Comparison of ENCODE assay signal across 8 mouse cellular contexts in the genomic region with DNA sequence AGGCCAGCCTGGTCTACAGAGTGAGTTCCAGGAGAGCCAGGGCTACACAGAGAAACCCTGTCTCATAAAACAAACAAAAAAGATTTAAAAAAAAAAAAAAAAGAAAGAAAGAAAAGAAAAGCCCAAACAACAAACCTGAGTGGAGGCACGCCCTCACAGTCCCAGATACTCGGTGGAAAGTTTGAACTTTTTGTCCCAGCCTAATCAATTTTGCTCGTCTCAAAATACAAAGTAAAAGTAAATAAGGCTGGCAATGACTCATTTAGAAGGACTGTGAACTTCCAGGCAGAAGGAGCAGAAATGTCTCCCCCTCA. TPM values are rescaled to one million over a fixed set of nuclear protein-coding genes. Genes with fewer than 3 reads are reported as not detected.
DNase-seq lines count a peak whose midpoint lies in the region; ATAC-seq and TF ChIP-seq lines count a peak whose summit lies in the region.

No protein-coding gene starts in this region.

- intact Hi-C loops in heart, adult 2 months (cut with DNase I), result loop anchor here (5.0 kb wide), 1 partner anchor 109 kb away; no protein-coding TSS in a partner anchor
- intact Hi-C loops in heart, postnatal 36 days (cut with DNase I), result loop anchor here (1.0 to 5.0 kb wide), 2 partner anchors 11 to 209 kb away; a partner anchor contains a TSS

- no peak for DNase-seq in heart, adult 2 months
- DNase-seq in heart, postnatal 36 days, result no peak
- no peak for DNase-seq in adrenal gland, adult (ENCODE audit: inconsistent age in 2 of 2, low spot score in 1 of 2)
- no peak for DNase-seq in T-cell, adult 2 months (ENCODE audit: low spot score)
- no peak for DNase-seq in urinary bladder, postnatal 36 days (ENCODE audit: low spot score in 2 of 2)

- H3ac ChIP-seq in C2C12 (ENCODE audit: control insufficient read depth, insufficient read length, low read depth), result no peak overlapping the region

- H3K9ac ChIP-seq in heart, adult 2 months (ENCODE audit: low read depth, low read length), result no peak overlapping the region
- no peak overlapping the region for H3K9ac ChIP-seq in forebrain, embryonic 13.5 days
- H3K9ac ChIP-seq in liver, embryonic 12.5 days, result peak overlapping the region; percentile 81

- 0 out of 2 replicates have a peak, but pooled peaks cover 3% of the 10 kb centered on the region for H3K4me1 ChIP-seq in heart, adult 2 months (ENCODE audit: control insufficient read depth, insufficient read depth, low read length)
- peaks cover 5% of the 10 kb centered on the region for H3K4me1 ChIP-seq in forebrain, embryonic 13.5 days
- peaks cover 38% of the 10 kb centered on the region for H3K4me1 ChIP-seq in liver, embryonic 12.5 days

- H3K27me3 ChIP-seq in heart, adult 2 months (ENCODE audit: control insufficient read depth, insufficient read depth, low read length), result no peaks in the 10 kb centered on the region
- H3K27me3 ChIP-seq in C2C12 (ENCODE audit: control insufficient read depth, insufficient read depth, insufficient read length), result no peaks in the 10 kb centered on the region
- no peaks in the 10 kb centered on the region for H3K27me3 ChIP-seq in forebrain, embryonic 13.5 days
- no peaks in the 10 kb centered on the region for H3K27me3 ChIP-seq in liver, embryonic 12.5 days (replicated peaks)

- TF ChIP-seq POLR2A in heart, adult 2 months (IDR thresholded peaks at IDR 0.05; ENCODE audit: insufficient read depth, low read depth, low read length), result no peak

- no peaks in the 10 kb centered on the region for H3K36me3 ChIP-seq in heart, adult 2 months (ENCODE audit: control insufficient read depth, insufficient read depth, low read length)
- H3K36me3 ChIP-seq in C2C12 (ENCODE audit: control insufficient read depth, insufficient read depth), result peaks cover 5% of the 10 kb centered on the region
- peaks cover 66% of the 10 kb centered on the region for H3K36me3 ChIP-seq in forebrain, embryonic 13.5 days (ENCODE audit: poor library complexity, severe bottlenecking)
- peaks cover 13% of the 10 kb centered on the region for H3K36me3 ChIP-seq in liver, embryonic 12.5 days

- peak overlapping the region; percentile 74 for H3K4me3 ChIP-seq in heart, adult 2 months
- H3K4me3 ChIP-seq in C2C12 (ENCODE audit: insufficient read depth, poor library complexity, severe bottlenecking), result peak overlapping the region; percentile 45
- H3K4me3 ChIP-seq in forebrain, embryonic 13.5 days, result peak overlapping the region; percentile 57
- H3K4me3 ChIP-seq in liver, embryonic 12.5 days, result peak overlapping the region; percentile 75

- H3K79me3 ChIP-seq in C2C12 (ENCODE audit: low read depth), result no peaks in the 10 kb centered on the region

- no peak for TF ChIP-seq CTCF in heart, adult 2 months (IDR thresholded peaks at IDR 0.05)
- no peak for TF ChIP-seq CTCF in C2C12 (IDR thresholded peaks at IDR 0.05; ENCODE audit: control insufficient read depth, insufficient read depth, insufficient read length)

- peak overlapping the region; percentile 97 for H3K4me2 ChIP-seq in forebrain, embryonic 13.5 days
- H3K4me2 ChIP-seq in liver, embryonic 12.5 days, result peak overlapping the region; percentile 97

- H3K27ac ChIP-seq in heart, adult 2 months, result peak overlapping the region; percentile 97
- no peak overlapping the region for H3K27ac ChIP-seq in forebrain, embryonic 13.5 days
- H3K27ac ChIP-seq in liver, embryonic 12.5 days, result peak overlapping the region; percentile 90

- WGBS in heart, adult 2 months, result 26% methylated on average over 3 of the region's 3 CpGs
- WGBS in forebrain, embryonic 13.5 days, result 52% methylated on average over 3 of the region's 3 CpGs
- WGBS in liver, embryonic 12.5 days (ENCODE audit: insufficient replicate concordance), result 18% methylated on average over 3 of the region's 3 CpGs

- no peak for TF ChIP-seq EP300 in heart, adult 2 months (IDR thresholded peaks at IDR 0.05; ENCODE audit: insufficient read depth, low read depth, low read length)

- no peaks in the 10 kb centered on the region for H3K79me2 ChIP-seq in heart, adult 2 months (replicated peaks; ENCODE audit: control insufficient read depth, insufficient read depth, low read length)
- no peaks in the 10 kb centered on the region for H3K79me2 ChIP-seq in C2C12 (ENCODE audit: control insufficient read depth, insufficient read depth)

- no peak for ATAC-seq in forebrain, embryonic 13.5 days
- ATAC-seq in liver, embryonic 12.5 days, result no peak

- H3K9me3 ChIP-seq in forebrain, embryonic 13.5 days (replicated peaks), result no peaks in the 10 kb centered on the region
- no peaks in the 10 kb centered on the region for H3K9me3 ChIP-seq in liver, embryonic 12.5 days (replicated peaks)

TF ChIP-seq in C2C12, 6 proteins besides CTCF, POLR2A, EP300 and RAD21:
- TF ChIP-seq MYOG (IDR thresholded peaks at IDR 0.05; ENCODE audit: control insufficient read depth, extremely low read depth, insufficient read length), result no peak

RNA-seq across cellular contexts. Expression of a gene that starts 1.0 kb away (rescaled TPM):
- total RNA-seq in heart, adult 2 months (2021), result 10 to 100 TPM; 36.0 to 39.3 TPM
- polyA plus RNA-seq in heart, adult 2 months (2012; rRNA removed), result 68.4 and 68.6 TPM in 2 replicates
- total RNA-seq in heart, postnatal 36 days (2021), result 10 to 100 TPM; 38.9 to 40.3 TPM
- 54.4 TPM for polyA plus RNA-seq in C2C12 (2012; fragmentation: generic; extraction: Trizol)
- polyA plus RNA-seq in forebrain, embryonic 13.5 days (2015; fragmentation: Nextera tagmentation; extraction: Ambion mirVana), result 14.2 and 16.7 TPM in 2 replicates
- polyA plus RNA-seq in liver, embryonic 12.5 days (2016; fragmentation: Nextera tagmentation; extraction: Ambion mirVana), result 20.5 and 28.7 TPM in 2 replicates

RNA-seq across cellular contexts. Expression of a gene that starts 9.4 kb away (rescaled TPM):
- total RNA-seq in heart, adult 2 months (2021), result 10 to 100 TPM; 19.7 to 26.7 TPM
- polyA plus RNA-seq in heart, adult 2 months (2012; rRNA removed), result 18.7 and 35.0 TPM in 2 replicates
- 10 to 100 TPM; 18.2 to 18.8 TPM for total RNA-seq in heart, postnatal 36 days (2021)
- polyA plus RNA-seq in C2C12 (2012; fragmentation: generic; extraction: Trizol), result 2.1 TPM
- 62.4 and 71.9 TPM in 2 replicates for polyA plus RNA-seq in forebrain, embryonic 13.5 days (2015; fragmentation: Nextera tagmentation; extraction: Ambion mirVana)
- polyA plus RNA-seq in liver, embryonic 12.5 days (2016; fragmentation: Nextera tagmentation; extraction: Ambion mirVana), result 1.6 and 1.7 TPM in 2 replicates

RNA-seq across cellular contexts. Expression of a gene that starts 9.5 kb away (rescaled TPM):
- under 1 TPM in 1 of 2 experiments, not detected in 1; 0.31 TPM for total RNA-seq in heart, adult 2 months (2021)
- polyA plus RNA-seq in heart, adult 2 months (2012; rRNA removed), result 0.47 and 0.59 TPM in 2 replicates
- under 1 TPM in 1 of 2 experiments, not detected in 1; 0.19 TPM for total RNA-seq in heart, postnatal 36 days (2021)
- polyA plus RNA-seq in C2C12 (2012; fragmentation: generic; extraction: Trizol), result 14.2 TPM
- 1.0 TPM in 2 replicates for polyA plus RNA-seq in forebrain, embryonic 13.5 days (2015; fragmentation: Nextera tagmentation; extraction: Ambion mirVana)
- polyA plus RNA-seq in liver, embryonic 12.5 days (2016; fragmentation: Nextera tagmentation; extraction: Ambion mirVana), result 0.43 and 0.50 TPM in 2 replicates

RNA-seq across cellular contexts. Expression of a gene that starts 20.4 kb away (rescaled TPM):
- under 1 TPM in 1 of 2 experiments, not detected in 1; 0.41 TPM for total RNA-seq in heart, adult 2 months (2021)
- 0.29 and 0.32 TPM in 2 replicates for polyA plus RNA-seq in heart, adult 2 months (2012; rRNA removed)
- under 1 TPM; 0.05 to 0.11 TPM for total RNA-seq in heart, postnatal 36 days (2021)
- polyA plus RNA-seq in C2C12 (2012; fragmentation: generic; extraction: Trizol), result 0.01 TPM
- polyA plus RNA-seq in forebrain, embryonic 13.5 days (2015; fragmentation: Nextera tagmentation; extraction: Ambion mirVana), result 11.7 and 12.5 TPM in 2 replicates
- 0.08 TPM in 2 replicates for polyA plus RNA-seq in liver, embryonic 12.5 days (2016; fragmentation: Nextera tagmentation; extraction: Ambion mirVana)

RNA-seq across cellular contexts. Expression of a gene that starts 20.7 kb away (rescaled TPM):
- total RNA-seq in heart, adult 2 months (2021), result 10 to 100 TPM; 11.0 to 13.8 TPM
- polyA plus RNA-seq in heart, adult 2 months (2012; rRNA removed), result 21.9 and 23.6 TPM in 2 replicates
- 10 to 100 TPM; 10.6 to 11.9 TPM for total RNA-seq in heart, postnatal 36 days (2021)
- 35.6 TPM for polyA plus RNA-seq in C2C12 (2012; fragmentation: generic; extraction: Trizol)
- 96.6 and 107 TPM in 2 replicates for polyA plus RNA-seq in forebrain, embryonic 13.5 days (2015; fragmentation: Nextera tagmentation; extraction: Ambion mirVana)
- polyA plus RNA-seq in liver, embryonic 12.5 days (2016; fragmentation: Nextera tagmentation; extraction: Ambion mirVana), result 24.2 and 25.5 TPM in 2 replicates
